Mouse (Mus musculus) lung, adult 2 months (tissue): Measurements from ENCODE around the gene 2310033P09Rik. TPM values are rescaled to one million over a fixed set of nuclear protein-coding genes. Genes with fewer than 3 reads are reported as not detected.
A peak's percentile ranks its signal among the peaks of the same experiment; 100 is the strongest.

Source experiments
- DNase-seq: peaks from one replicate; pipeline ENCODE4 v3.0.0; 2022
- H3K4me1 ChIP-seq: fragments of 200-500 bp; 2 replicates; pipeline ENCODE4 v1.6.1; 2011; ENCODE audit warnings: low read length; ENCODE audit not compliant: control insufficient read depth, insufficient read depth
- H3K4me3 ChIP-seq: fragments of 200-500 bp; replicated peaks from 2 replicates; pipeline ENCODE3; 2011; ENCODE audit warnings: low read depth, mild to moderate bottlenecking, control low read depth, low read length; ENCODE audit errors: extremely low read depth
- CTCF ChIP-seq: fragments of 200-500 bp; IDR thresholded peaks from 2 replicates; pipeline ENCODE4 v1.5.1; 2011; ENCODE audit warnings: mild to moderate bottlenecking, low read length, control low read depth; ENCODE audit not compliant: insufficient read depth
- POLR2A ChIP-seq: fragments of 200-500 bp; IDR thresholded peaks from 2 replicates; pipeline ENCODE4 v1.6.1; 2011; ENCODE audit warnings: low read depth, mild to moderate bottlenecking, control low read depth, low read length, borderline replicate concordance; ENCODE audit errors: extremely low read depth
- WGBS: fragments of 180-500 bp; shearing (Covaris S2); methylation state at CpG from one replicate; pipeline ENCODE4 v1.1.7; 2018; 5-methylcytosine and 5-hydroxymethylcytosine counted together
- polyA plus RNA-seq: library from polyadenylated mRNA; depleted of rRNA; stranded (reverse); fragments of >200 nt; gene quantifications from 2 replicates; pipeline ENCODE4 v1.2.3, GENCODE M21; 2012; rRNA removed

Gene 2310033P09Rik
- polyA plus RNA-seq = 23.5 and 29.2 TPM in 2 replicates

DNA sequence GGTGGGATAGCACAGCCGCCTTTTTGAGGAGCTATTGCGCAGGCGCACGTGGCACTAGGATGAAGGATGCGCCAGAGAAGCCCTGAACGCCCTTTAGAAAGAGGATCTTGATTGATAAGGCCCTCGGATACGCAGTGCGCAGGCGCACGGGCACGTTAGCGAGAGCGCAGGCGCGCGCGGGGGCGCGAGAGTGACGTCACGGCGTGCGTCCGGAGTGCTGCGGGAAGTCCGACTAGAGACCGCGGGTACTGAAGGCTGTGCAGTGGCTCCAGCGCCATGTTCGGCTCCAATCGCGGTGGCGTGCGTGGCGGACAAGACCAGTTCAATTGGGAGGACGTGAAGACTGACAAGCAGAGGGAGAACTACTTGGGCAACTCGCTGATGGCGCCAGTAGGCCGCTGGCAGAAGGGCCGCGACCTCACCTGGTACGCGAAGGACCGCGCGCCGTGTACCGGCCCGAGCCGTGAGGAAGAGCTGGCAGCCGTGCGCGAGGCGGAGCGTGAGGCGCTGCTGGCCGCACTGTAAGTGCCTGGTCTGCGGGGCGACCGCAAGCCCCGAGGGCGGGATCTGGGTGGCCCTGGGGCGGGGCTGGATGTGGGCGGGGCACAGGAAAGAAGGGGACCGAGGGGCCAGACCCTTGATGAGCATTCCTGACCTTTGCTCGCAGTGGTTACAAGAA is at the start of gene 2310033P09Rik:
Gene 2310033P09Rik (plus strand): TSS at position 169 of the 679 bp plus-strand sequence.
- peak; percentile 91 for DNase-seq
- under 1% methylated on average over 67 of the region's 67 CpGs for WGBS
- Histone ChIP-seq H3K4me3 (peak within 1 kb of the TSS; percentile 90), H3K4me1 (peaks cover 17% of the 10 kb centered on the region)
- TF ChIP-seq POLR2A (peak; percentile 98), CTCF (no peak)

- no peaks in the 10 kb centered on the region for H3K4me1 ChIP-seq
- no peak for DNase-seq
- no peak overlapping the region for H3K4me3 ChIP-seq
- TF ChIP-seq POLR2A (no peak), CTCF (no peak)
- WGBS = 93% methylated on average over 13 of the region's 13 CpGs
These were observed 49.0 kb upstream of the 2310033P09Rik start for GRCm38 (mm10) chr11:59159099-59159498.

DNA sequence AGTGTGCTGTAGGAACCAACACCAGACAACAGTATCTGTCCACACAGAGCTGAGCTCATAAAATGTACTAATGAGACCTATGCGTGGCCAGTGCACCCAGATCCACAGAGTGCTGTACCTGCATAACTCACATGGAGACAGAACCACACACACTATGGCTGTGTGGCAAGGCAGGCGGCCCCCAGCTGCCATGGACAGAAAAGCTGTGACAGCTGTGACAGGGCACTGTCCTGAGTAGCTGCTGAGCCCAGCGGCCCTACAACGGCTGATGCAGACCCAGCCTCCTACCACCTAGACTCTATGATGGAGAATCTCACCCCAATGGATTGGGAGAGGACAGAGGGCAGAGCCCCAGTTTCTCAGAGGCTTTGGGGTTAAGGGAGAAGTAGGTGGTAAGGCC is 48.6 kb upstream of the 2310033P09Rik start:
- Histone ChIP-seq H3K4me3 (no peak overlapping the region), H3K4me1 (no peaks in the 10 kb centered on the region)
- DNase-seq = no peak
- 91% methylated on average over 4 of the region's 4 CpGs for WGBS
- TF ChIP-seq POLR2A = no peak
- no peak for TF ChIP-seq CTCF

DNA sequence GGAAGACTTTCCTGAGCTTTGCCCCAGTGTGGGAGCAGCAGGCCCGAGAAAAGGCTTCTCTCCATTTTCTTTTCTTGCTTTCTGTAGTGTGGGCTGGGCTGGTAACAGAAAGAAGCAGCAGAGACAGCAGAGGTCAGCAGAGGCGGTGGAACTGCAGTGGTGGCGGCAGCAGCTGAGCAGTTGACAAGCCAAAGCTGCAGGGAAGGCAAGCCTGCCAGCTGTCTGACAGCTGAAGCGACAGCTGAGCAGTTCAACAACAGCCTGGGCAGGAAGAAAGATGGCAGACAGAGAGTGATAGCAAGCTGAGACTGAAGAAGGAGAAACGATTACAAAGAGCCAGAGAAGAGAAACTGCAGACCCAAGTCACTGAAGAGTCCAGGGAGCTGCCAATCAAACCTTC is 46.7 kb upstream of the 2310033P09Rik start:
- H3K4me3 ChIP-seq = no peak overlapping the region
- WGBS = 71% methylated on average over 5 of the region's 5 CpGs
- TF ChIP-seq POLR2A (no peak), CTCF (no peak)
- no peaks in the 10 kb centered on the region for H3K4me1 ChIP-seq
- no peak for DNase-seq

GRCm38 (mm10) chr11:59162443-59163254 is 45.5 kb upstream of the 2310033P09Rik start:
- TF ChIP-seq CTCF (no peak), POLR2A (no peak; the same call in 1 of the 2 replicates)
- H3K4me3 ChIP-seq = peak overlapping the region; percentile 42
- DNase-seq = no peak
- H3K4me1 ChIP-seq = no peaks in the 10 kb centered on the region
- 47% methylated on average over 9 of the region's 9 CpGs for WGBS

- Histone ChIP-seq H3K4me3 (peak within 1 kb of the TSS; percentile 70), H3K4me1 (no peaks in the 10 kb centered on the region)
- TF ChIP-seq CTCF (no peak), POLR2A (peak; percentile 63)
- DNase-seq = peak; percentile 95
- 1% methylated on average over 68 of the region's 68 CpGs for whole genome bisulfite sequencing
These were observed 44.6 kb upstream of the 2310033P09Rik start, which contains the start of gene Iba57 for GRCm38 (mm10) chr11:59163255-59164236. TSS of gene Iba57 (minus strand) at chr11:59163739.

- no peak for DNase-seq
- Histone ChIP-seq H3K4me3 (no peak overlapping the region), H3K4me1 (no peaks in the 10 kb centered on the region)
- WGBS = 72% methylated on average over 9 of the region's 9 CpGs
- TF ChIP-seq POLR2A (no peak), CTCF (no peak)
These were observed 43.7 kb upstream of the 2310033P09Rik start for GRCm38 (mm10) chr11:59164384-59164783.

GRCm38 (mm10) chr11:59165616-59166241 is 42.4 kb upstream of the 2310033P09Rik start:
- Histone ChIP-seq H3K4me3 (no peak overlapping the region), H3K4me1 (no peaks in the 10 kb centered on the region)
- WGBS = 57% methylated on average over 2 of the region's 2 CpGs
- no peak for TF ChIP-seq CTCF
- TF ChIP-seq POLR2A = no peak
- DNase-seq = no peak
